Mouse (Mus musculus) kidney, embryonic 15.5 days (tissue): Measurements from ENCODE around the gene Zfp868. TPM values are rescaled to one million over a fixed set of nuclear protein-coding genes. Genes with fewer than 3 reads are reported as not detected.

Experiments
- polyA plus RNA-seq: library from polyadenylated mRNA; unstranded; fragments of >200 nt; fragmentation: Nextera tagmentation; extraction: Ambion mirVana; gene quantifications from 2 replicates; pipeline ENCODE4 v1.2.1, GENCODE M21; 2015

Zfp868 gene
- polyA plus RNA-seq, 1 experiment from 2014 or later = 25.5 TPM

Other genes starting within 250 kb of the Zfp868 start
- gene Gm9495, start 172.0 kb downstream of the Zfp868 start, polyA plus RNA-seq = not detected in 2 replicates
- gene Gm7697, start 102.6 kb downstream of the Zfp868 start, polyA plus RNA-seq = not detected in 2 replicates
- 2.3 and 2.5 TPM in 2 replicates for gene Zfp964, start 28.9 kb upstream of the Zfp868 start, polyA plus RNA-seq
- gene Zfp869, start 85.2 kb upstream of the Zfp868 start, polyA plus RNA-seq = 28.7 and 30.9 TPM in 2 replicates
- 5.7 and 5.8 TPM in 2 replicates for gene Zfp963, start 124.4 kb upstream of the Zfp868 start, polyA plus RNA-seq
- gene Gm20422, start 149.3 kb upstream of the Zfp868 start, polyA plus RNA-seq = 1.8 TPM in 1 of 2 replicates, not detected in the other
- 47.9 and 54.3 TPM in 2 replicates for gene Atp13a1, start 165.6 kb upstream of the Zfp868 start, polyA plus RNA-seq
- gene Zfp866, start 165.6 kb upstream of the Zfp868 start, polyA plus RNA-seq = 29.8 and 30.1 TPM in 2 replicates
- gene Gmip, start 183.1 kb upstream of the Zfp868 start, polyA plus RNA-seq = 9.5 and 10.1 TPM in 2 replicates
- gene Lpar2, start 196.9 kb upstream of the Zfp868 start, polyA plus RNA-seq = 0.62 and 0.84 TPM in 2 replicates
- 8.3 and 8.9 TPM in 2 replicates for gene Pbx4, start 206.9 kb upstream of the Zfp868 start, polyA plus RNA-seq